ENCODE assay signal across 25 mouse cellular contexts in the genomic region with DNA sequence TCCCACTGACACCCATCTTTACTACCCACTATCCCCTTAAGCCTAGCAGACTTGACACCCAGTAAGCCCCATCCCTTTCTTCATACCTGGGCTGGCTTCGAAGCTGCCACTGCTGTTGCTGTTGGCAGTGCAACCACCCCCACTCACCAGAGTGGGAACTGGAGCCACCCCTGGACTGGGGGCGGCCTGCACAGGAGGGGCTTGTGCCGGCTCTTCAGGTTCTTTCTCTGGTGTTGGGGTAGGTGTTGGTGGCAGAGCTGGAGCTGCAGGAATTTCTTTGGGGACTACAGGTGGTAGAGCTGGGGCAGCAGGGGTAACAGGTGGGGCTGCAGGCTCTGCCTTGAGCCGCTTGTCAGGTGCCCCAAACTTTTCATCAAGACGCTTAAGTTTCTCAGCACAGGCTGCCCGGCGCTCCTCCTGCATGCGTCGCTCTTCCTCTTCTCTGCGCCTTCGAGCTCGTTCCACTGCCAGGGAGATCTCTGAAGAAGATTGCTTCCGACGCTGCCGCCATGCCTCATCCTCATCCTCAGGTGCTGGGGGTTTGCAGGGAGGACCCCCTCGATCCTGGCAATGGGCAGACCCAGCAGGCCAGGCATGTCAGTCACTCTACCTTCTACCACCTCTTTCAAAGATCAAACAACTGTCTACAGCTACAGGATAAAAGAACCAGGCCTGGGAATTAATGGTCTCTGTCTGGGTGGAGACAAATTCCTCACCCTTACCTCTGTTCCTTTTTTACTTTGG. TPM values are rescaled to one million over a fixed set of nuclear protein-coding genes. Genes with fewer than 3 reads are reported as not detected.
"Had no signal": no experiment of that assay in that cellular context is flagged by ENCODE, and none has a peak within 500 bp of the region (broad histone marks: within the 10 kb centered on the region; RNA-seq: fewer than 3 reads in every experiment).

No protein-coding gene starts in this region.

- DNase-seq: gastrocnemius, postnatal 14 days; gastrocnemius, postnatal 36 days; heart, adult 18-20 months; heart, postnatal 14 days; heart, postnatal 36 days; kidney, adult 11 months; kidney, adult 2 months; kidney, adult 9 months; kidney, postnatal 14 days; kidney, postnatal 36 days; layer of hippocampus, adult 9-11 months; layer of hippocampus, postnatal 36 days; left cerebral cortex, postnatal 4 days had no signal

- ATAC-seq: hindbrain, postnatal 0 days; intestine, embryonic 16.5 days; liver, embryonic 12.5 days had no signal

- H3K4me2 ChIP-seq: heart, embryonic 13.5 days; heart, embryonic 15.5 days; hindbrain, embryonic 13.5 days; hindbrain, embryonic 15.5 days; kidney, embryonic 15.5 days; limb, embryonic 13.5 days; limb, embryonic 15.5 days; liver, embryonic 12.5 days had no signal

- H3K27me3 ChIP-seq: heart, embryonic 13.5 days; heart, embryonic 15.5 days; hindbrain, embryonic 13.5 days; hindbrain, embryonic 15.5 days; kidney, embryonic 15.5 days; limb, embryonic 13.5 days; limb, embryonic 15.5 days; liver, embryonic 12.5 days had no signal

- H3K9me3 ChIP-seq: heart, embryonic 10.5 days; heart, embryonic 13.5 days; heart, embryonic 15.5 days; hindbrain, embryonic 13.5 days; hindbrain, embryonic 15.5 days; kidney, embryonic 15.5 days; limb, embryonic 13.5 days; limb, embryonic 15.5 days; liver, embryonic 12.5 days had no signal

- H3K4me3 ChIP-seq: heart, embryonic 10.5 days; heart, embryonic 13.5 days; heart, embryonic 15.5 days; hindbrain, embryonic 13.5 days; hindbrain, embryonic 15.5 days; kidney, embryonic 15.5 days; limb, embryonic 13.5 days; limb, embryonic 15.5 days; liver, embryonic 12.5 days had no signal

- H3K9ac ChIP-seq: heart, embryonic 13.5 days; heart, embryonic 15.5 days; hindbrain, embryonic 13.5 days; hindbrain, embryonic 15.5 days; kidney, embryonic 15.5 days; limb, embryonic 13.5 days; limb, embryonic 15.5 days; liver, embryonic 12.5 days had no signal

- H3K27ac ChIP-seq: heart, embryonic 10.5 days; heart, embryonic 13.5 days; heart, embryonic 15.5 days; hindbrain, embryonic 13.5 days; hindbrain, embryonic 15.5 days; hindbrain, postnatal 0 days; kidney, embryonic 15.5 days; kidney, postnatal 0 days; limb, embryonic 13.5 days; limb, embryonic 15.5 days; liver, embryonic 12.5 days had no signal

RNA-seq across cellular contexts. Expression of gene Apom, which starts 27.2 kb away (rescaled TPM):
- polyA plus RNA-seq: hindbrain, postnatal 0 days; limb, embryonic 13.5 days had no signal
